Mouse (Mus musculus): Measurements from ENCODE around the gene Zfp281.

Zfp281 gene

GRCm38 (mm10) chr1:136614748-136615440, 9.8 kb upstream of the Zfp281 start:
- DNase-seq, result no peak

- no peak for DNase-seq
Measured at GRCm38 (mm10) chr1:136617163-136617788, 7.4 kb upstream of the Zfp281 start.

- no peak for DNase-seq
Measured at GRCm38 (mm10) chr1:136618570-136618969, 6.1 kb upstream of the Zfp281 start.

GRCm38 (mm10) chr1:136625019-136625895, 556 bp downstream of the Zfp281 start:
- DNase-seq, result peak; percentile 48

- DNase-seq, result no peak
Measured at GRCm38 (mm10) chr1:136626141-136626540, 1.4 kb downstream of the Zfp281 start.

GRCm38 (mm10) chr1:136626756-136627155, 2.1 kb downstream of the Zfp281 start:
- no peak for DNase-seq

- DNase-seq, result no peak
Measured at GRCm38 (mm10) chr1:136627591-136627990, 2.9 kb downstream of the Zfp281 start.

GRCm38 (mm10) chr1:136632891-136633290, 8.2 kb downstream of the Zfp281 start:
- no peak for DNase-seq

- no peak for DNase-seq
Measured at GRCm38 (mm10) chr1:136635644-136636043, 10.9 kb downstream of the Zfp281 start.

- no peak for DNase-seq
Measured at GRCm38 (mm10) chr1:136636946-136637345, 12.2 kb downstream of the Zfp281 start.

GRCm38 (mm10) chr1:136637696-136638095, 13.0 kb downstream of the Zfp281 start:
- no peak for DNase-seq

GRCm38 (mm10) chr1:136638211-136638610, 13.5 kb downstream of the Zfp281 start:
- DNase-seq, result no peak

GRCm38 (mm10) chr1:136638699-136639098, 14.0 kb downstream of the Zfp281 start:
- no peak for DNase-seq

GRCm38 (mm10) chr1:136639221-136639620, 14.5 kb downstream of the Zfp281 start:
- no peak for DNase-seq

- no peak for DNase-seq
Measured at GRCm38 (mm10) chr1:136642701-136643100, 18.0 kb downstream of the Zfp281 start.

- DNase-seq, result no peak
Measured at GRCm38 (mm10) chr1:136644486-136644885, 19.8 kb downstream of the Zfp281 start.

GRCm38 (mm10) chr1:136645849-136646625, 21.3 kb downstream of the Zfp281 start:
- DNase-seq, result no peak

- no peak for DNase-seq
Measured at GRCm38 (mm10) chr1:136652066-136652465, 27.4 kb downstream of the Zfp281 start.

- no peak for DNase-seq
Measured at GRCm38 (mm10) chr1:136653526-136653925, 28.8 kb downstream of the Zfp281 start.

GRCm38 (mm10) chr1:136654385-136654784, 29.7 kb downstream of the Zfp281 start:
- no peak for DNase-seq

- no peak for DNase-seq
Measured at GRCm38 (mm10) chr1:136656619-136657018, 31.9 kb downstream of the Zfp281 start.

- DNase-seq, result no peak
Measured at GRCm38 (mm10) chr1:136658456-136659227, 33.9 kb downstream of the Zfp281 start.
